Mouse (Mus musculus) testis, adult 2 months (tissue): ENCODE data around the gene Lcor.

Source experiments
- CTCF ChIP-seq: fragments of 200-500 bp; IDR thresholded peaks from 2 replicates; pipeline ENCODE4 v1.5.1; 2012; ENCODE audit warnings: low read depth, mild to moderate bottlenecking, inconsistent platforms, low read length, moderate library complexity; ENCODE audit not compliant: control insufficient read depth, insufficient read depth, insufficient replicate concordance
- POLR2A ChIP-seq: fragments of 200-500 bp; IDR thresholded peaks from 2 replicates; pipeline ENCODE4 v1.6.1; 2012; ENCODE audit warnings: low read depth, mild to moderate bottlenecking, inconsistent platforms, low read length, moderate library complexity; ENCODE audit not compliant: control insufficient read depth

- TF ChIP-seq CTCF: no peak
- no peak for TF ChIP-seq POLR2A
Measured at GRCm38 (mm10) chr19:41481887-41482189, 599 bp upstream of the Lcor start.
